10 mouse cellular contexts compared by ENCODE assay signal in genomic region chr5:29687671-29688070, GRCm38 (mm10). TPM values are rescaled to one million over a fixed set of nuclear protein-coding genes. Genes with fewer than 3 reads are reported as not detected.
DNase-seq lines count a peak whose midpoint lies in the region; ATAC-seq and TF ChIP-seq lines count a peak whose summit lies in the region.
"Had no signal": no experiment of that assay in that cellular context is flagged by ENCODE, and none has a peak within 500 bp of the region (broad histone marks: within the 10 kb centered on the region; RNA-seq: fewer than 3 reads in every experiment).

No protein-coding gene starts in this region.

- H3K9ac ChIP-seq in heart, postnatal 0 days (replicated peaks; ENCODE audit: low read depth, low read length): no peak overlapping the region
- H3K9ac ChIP-seq in hindbrain, postnatal 0 days (replicated peaks; ENCODE audit: low read length): no peak overlapping the region
- no peak overlapping the region for H3K9ac ChIP-seq in stomach, embryonic 16.5 days (ENCODE audit: low read length)
- H3K9ac ChIP-seq: embryonic facial prominence, embryonic 15.5 days had no signal

- no peaks in the 10 kb centered on the region for H3K9me3 ChIP-seq in heart, postnatal 0 days (replicated peaks; ENCODE audit: control insufficient read depth, low read length)
- no peaks in the 10 kb centered on the region for H3K9me3 ChIP-seq in hindbrain, postnatal 0 days (ENCODE audit: low read length)
- no peaks in the 10 kb centered on the region for H3K9me3 ChIP-seq in stomach, embryonic 16.5 days (replicated peaks; ENCODE audit: control insufficient read depth, low read length)
- H3K9me3 ChIP-seq: embryonic facial prominence, embryonic 15.5 days had no signal

- H3K4me3 ChIP-seq in heart, postnatal 0 days (ENCODE audit: low read depth, low read length): no peak overlapping the region
- H3K4me3 ChIP-seq in hindbrain, postnatal 0 days (ENCODE audit: low read length): no peak overlapping the region
- H3K4me3 ChIP-seq in stomach, embryonic 16.5 days (replicated peaks; ENCODE audit: low read length): no peak overlapping the region
- H3K4me3 ChIP-seq: embryonic facial prominence, embryonic 15.5 days had no signal

- no peak overlapping the region for H3K4me2 ChIP-seq in heart, postnatal 0 days (ENCODE audit: low read depth, low read length)
- no peak overlapping the region for H3K4me2 ChIP-seq in hindbrain, postnatal 0 days (ENCODE audit: low read depth, low read length)
- H3K4me2 ChIP-seq in stomach, embryonic 16.5 days (ENCODE audit: low read depth, low read length): no peak overlapping the region
- H3K4me2 ChIP-seq: embryonic facial prominence, embryonic 15.5 days had no signal

- no peak for TF ChIP-seq EP300 in heart, postnatal 0 days (IDR thresholded peaks at IDR 0.05; ENCODE audit: low read depth)

- peak; percentile 42 for DNase-seq in heart, postnatal 0 days (ENCODE audit: low spot score)
- DNase-seq in heart, adult 8-10 months (ENCODE audit: low spot score): no peak
- DNase-seq in ES-CJ7 (ENCODE audit: low read depth, low spot score): peak; percentile 67
- DNase-seq in hindbrain, postnatal 0 days (ENCODE audit: low spot score): peak; percentile 74
- peak; percentile 48 for DNase-seq in lung, postnatal 14 days
- DNase-seq in urinary bladder, adult 18-20 months (ENCODE audit: low spot score in 2 of 2): no peak

- H3K27ac ChIP-seq in heart, postnatal 0 days (ENCODE audit: low read depth): no peak overlapping the region
- no peak overlapping the region for H3K27ac ChIP-seq in hindbrain, postnatal 0 days
- H3K27ac ChIP-seq in stomach, embryonic 16.5 days (ENCODE audit: low read length): peak overlapping the region; percentile 51; the same call in 1 of the 2 replicates
- H3K27ac ChIP-seq: embryonic facial prominence, embryonic 15.5 days; macrophage had no signal

- H3K27me3 ChIP-seq in heart, postnatal 0 days (ENCODE audit: control insufficient read depth, insufficient read depth, low read length): no peaks in the 10 kb centered on the region
- H3K27me3 ChIP-seq in hindbrain, postnatal 0 days (ENCODE audit: insufficient read depth, low read length): no peaks in the 10 kb centered on the region
- H3K27me3 ChIP-seq in stomach, embryonic 16.5 days (ENCODE audit: control insufficient read depth, insufficient read depth, low read length): no peaks in the 10 kb centered on the region
- H3K27me3 ChIP-seq: embryonic facial prominence, embryonic 15.5 days had no signal

- H3K4me1 ChIP-seq in heart, postnatal 0 days (ENCODE audit: control insufficient read depth, insufficient read depth): no peaks in the 10 kb centered on the region
- H3K4me1 ChIP-seq in hindbrain, postnatal 0 days (ENCODE audit: insufficient read depth, low read length): no peaks in the 10 kb centered on the region
- H3K4me1 ChIP-seq in stomach, embryonic 16.5 days (ENCODE audit: control insufficient read depth, insufficient read depth, low read length): no peaks in the 10 kb centered on the region
- H3K4me1 ChIP-seq: embryonic facial prominence, embryonic 15.5 days had no signal

- TF ChIP-seq CTCF in heart, postnatal 0 days (IDR thresholded peaks at IDR 0.05; ENCODE audit: low read depth): peak; percentile 75
- TF ChIP-seq CTCF in hindbrain, postnatal 0 days (IDR thresholded peaks at IDR 0.05; ENCODE audit: low read depth): peak; percentile 84

- 44% methylated on average over 3 of the region's 3 CpGs for WGBS in heart, postnatal 0 days
- WGBS in hindbrain, postnatal 0 days: 61% methylated on average over 3 of the region's 3 CpGs
- 53% methylated on average over 3 of the region's 3 CpGs for WGBS in stomach, embryonic 16.5 days

- H3K36me3 ChIP-seq in heart, postnatal 0 days (replicated peaks; ENCODE audit: control insufficient read depth, insufficient read depth, low read length): no peaks in the 10 kb centered on the region
- H3K36me3 ChIP-seq in hindbrain, postnatal 0 days (ENCODE audit: insufficient read depth, low read length): no peaks in the 10 kb centered on the region
- H3K36me3 ChIP-seq in stomach, embryonic 16.5 days (ENCODE audit: control insufficient read depth, insufficient read depth, low read length): no peaks in the 10 kb centered on the region
- H3K36me3 ChIP-seq: embryonic facial prominence, embryonic 15.5 days had no signal

- ATAC-seq in heart, postnatal 0 days (ENCODE audit: insufficient read depth, low read depth): 0 out of 2 replicates have a peak, but pooled peaks have one; percentile 24
- peak; percentile 73 for ATAC-seq in common myeloid progenitor, adult 5-6 weeks (replicated peaks; ENCODE audit: low read depth, poor library complexity, severe bottlenecking)
- peak; percentile 67; the same call in 1 of the 2 replicates for ATAC-seq in hindbrain, postnatal 0 days
- peak; percentile 69 for ATAC-seq in stomach, embryonic 16.5 days (ENCODE audit: insufficient read depth, low FRiP score)

RNA-seq across cellular contexts. Expression of gene Dnajb6, which starts 47.8 kb away (rescaled TPM):
- 37.2 and 42.0 TPM in 2 replicates for total RNA-seq in heart, postnatal 0 days (2014; rRNA removed; ENCODE audit: low replicate concordance)
- 85.9 and 88.6 TPM in 2 replicates for polyA plus RNA-seq in heart, postnatal 0 days (2015; fragmentation: Nextera tagmentation; extraction: Ambion mirVana)
- total RNA-seq in heart, adult 8-10 months (2022): 10 to 100 TPM; 79.5 to 84.4 (median 83.3) TPM
- 148 and 155 TPM in 2 replicates for total RNA-seq in common myeloid progenitor, adult 5-6 weeks (2017)
- total RNA-seq in hindbrain, postnatal 0 days (2014; rRNA removed): 96.3 and 140 TPM in 2 replicates
- polyA plus RNA-seq in hindbrain, postnatal 0 days (2015; fragmentation: Nextera tagmentation; extraction: Ambion mirVana): 292 and 307 TPM in 2 replicates
- polyA plus RNA-seq in stomach, embryonic 16.5 days (2015; fragmentation: Nextera tagmentation; extraction: Ambion mirVana): 127 and 136 TPM in 2 replicates

RNA-seq across cellular contexts. Expression of gene Gm5129, which starts 48.1 kb away (rescaled TPM):
- total RNA-seq in heart, postnatal 0 days (2014; rRNA removed; ENCODE audit: low replicate concordance): not detected in 2 replicates
- polyA plus RNA-seq in heart, postnatal 0 days (2015; fragmentation: Nextera tagmentation; extraction: Ambion mirVana): not detected in 2 replicates
- not detected for total RNA-seq in heart, adult 8-10 months (2022)
- 5.1 and 18.9 TPM in 2 replicates for total RNA-seq in common myeloid progenitor, adult 5-6 weeks (2017)
- total RNA-seq in hindbrain, postnatal 0 days (2014; rRNA removed): not detected in 2 replicates
- not detected in 2 replicates for polyA plus RNA-seq in hindbrain, postnatal 0 days (2015; fragmentation: Nextera tagmentation; extraction: Ambion mirVana)
- polyA plus RNA-seq in stomach, embryonic 16.5 days (2015; fragmentation: Nextera tagmentation; extraction: Ambion mirVana): not detected in 2 replicates
- polyA plus RNA-seq: embryonic facial prominence, embryonic 15.5 days; macrophage had no signal

Comparison
In these comparisons a context has a peak if more than half of its experiments do, and no peak if none do; other contexts are left out.
1. DNase-seq: peak in heart, postnatal 0 days (single experiment), ES-CJ7 (single experiment), hindbrain, postnatal 0 days (single experiment) and lung, postnatal 14 days (single experiment); none in heart, adult 8-10 months (single experiment) and urinary bladder, adult 18-20 months (0 of 2).
2. Peak in every context shown above with its lines, with median percentiles within 50 percentile points of each other: ATAC-seq.